Mouse (Mus musculus): Measurements from ENCODE around the gene BC051142.

DNA sequence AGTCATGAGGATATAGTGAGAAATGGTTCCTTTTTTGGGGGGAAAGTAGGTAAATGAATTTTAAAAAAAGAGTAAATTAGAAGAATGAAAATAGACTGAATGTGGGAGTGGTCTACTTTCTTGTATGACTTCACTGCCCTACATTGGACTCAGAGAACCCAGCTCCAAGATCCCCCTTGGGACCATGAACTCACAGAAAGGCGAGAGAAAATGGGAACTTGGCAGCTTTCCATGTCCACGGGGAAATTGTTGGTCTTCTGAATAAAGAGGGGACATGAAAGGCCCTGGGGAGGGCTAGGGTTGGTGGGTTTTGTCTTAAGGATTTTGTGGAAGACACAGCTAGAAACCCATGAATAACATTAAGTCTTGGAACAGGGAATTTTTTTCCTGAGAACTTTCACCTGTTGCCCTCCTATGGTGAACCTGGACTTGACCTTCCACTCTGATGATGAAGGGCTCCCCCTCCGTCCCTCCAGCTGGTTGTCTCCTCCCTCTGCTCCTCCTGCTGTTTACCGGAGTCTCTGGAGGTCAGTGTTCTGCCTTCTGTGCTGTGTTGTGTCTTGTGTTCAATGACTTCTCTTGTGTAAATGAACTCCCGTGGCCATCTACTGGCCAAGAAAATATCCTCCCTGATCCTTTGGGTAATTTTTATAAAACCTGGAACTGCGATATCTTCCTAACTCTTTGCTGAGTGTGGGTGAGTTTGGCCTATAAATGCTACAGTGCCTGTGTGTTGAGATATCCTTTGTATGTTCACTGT, 21.0 kb upstream of the BC051142 start:
- TF ChIP-seq CTCF (IDR thresholded peaks at IDR 0.05; ENCODE audit: extremely low read depth, insufficient read depth, insufficient read length, insufficient replicate concordance) (no peak), POLR2A (IDR thresholded peaks at IDR 0.05; ENCODE audit: low read depth, low read length) (no peak)
